Mouse (Mus musculus): ENCODE data around the gene Gpr39.
A peak's percentile ranks its signal among the peaks of the same experiment; 100 is the strongest.

Gpr39 gene

DNA sequence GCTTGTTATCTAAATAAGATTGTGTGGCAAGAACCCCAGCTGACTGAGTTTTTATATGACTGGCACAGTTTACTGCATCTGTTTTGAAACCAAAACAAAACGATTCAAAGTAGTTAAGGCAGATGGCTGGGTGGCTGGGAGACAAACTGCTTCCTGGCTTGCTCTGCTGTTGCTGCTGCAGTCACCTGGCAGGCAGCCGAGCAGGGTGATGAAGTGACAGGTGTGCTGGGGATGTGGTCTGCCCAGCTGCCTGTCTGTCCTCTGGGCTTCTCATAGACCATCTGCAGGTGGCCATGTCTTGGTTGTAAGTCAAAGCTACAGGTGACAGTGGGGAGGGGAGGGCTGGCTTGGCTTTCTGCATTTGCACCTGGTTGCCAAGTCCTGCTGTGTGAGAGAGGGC, 131.6 kb downstream of the Gpr39 start:
- DNase-seq (ENCODE audit: low spot score), result no peak

DNA sequence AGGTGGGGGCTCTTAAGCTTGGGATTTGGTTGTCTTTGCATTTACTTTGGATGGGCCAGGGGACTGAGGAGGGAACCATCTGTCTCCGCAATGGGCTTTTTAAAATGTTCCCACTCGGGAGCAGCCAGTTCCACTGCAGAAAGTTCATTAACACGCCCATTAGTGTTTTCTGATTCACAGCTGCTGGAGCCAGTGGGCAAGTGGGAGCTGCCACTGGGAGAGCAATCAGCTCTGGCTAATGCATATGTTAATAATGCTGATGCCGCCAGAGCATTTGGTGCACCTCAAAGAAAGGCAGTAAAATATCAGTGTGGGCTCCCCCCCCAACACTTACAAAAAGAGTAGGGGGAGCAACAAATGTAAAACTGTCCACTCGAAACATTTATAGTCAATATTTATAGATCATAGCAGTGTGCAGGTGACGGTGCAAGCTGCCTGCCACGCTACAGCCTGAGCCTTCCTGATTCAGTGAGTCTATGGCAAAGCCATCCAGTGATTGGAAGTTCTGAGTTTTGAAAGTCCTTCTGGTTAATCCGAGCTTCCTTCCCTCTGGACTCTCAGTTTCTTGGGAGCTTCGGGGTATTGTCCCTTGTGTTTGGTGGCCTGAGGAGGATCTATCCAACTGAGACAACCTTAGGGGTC, 136.5 kb downstream of the Gpr39 start:
- no peak for DNase-seq (ENCODE audit: low spot score)

DNA sequence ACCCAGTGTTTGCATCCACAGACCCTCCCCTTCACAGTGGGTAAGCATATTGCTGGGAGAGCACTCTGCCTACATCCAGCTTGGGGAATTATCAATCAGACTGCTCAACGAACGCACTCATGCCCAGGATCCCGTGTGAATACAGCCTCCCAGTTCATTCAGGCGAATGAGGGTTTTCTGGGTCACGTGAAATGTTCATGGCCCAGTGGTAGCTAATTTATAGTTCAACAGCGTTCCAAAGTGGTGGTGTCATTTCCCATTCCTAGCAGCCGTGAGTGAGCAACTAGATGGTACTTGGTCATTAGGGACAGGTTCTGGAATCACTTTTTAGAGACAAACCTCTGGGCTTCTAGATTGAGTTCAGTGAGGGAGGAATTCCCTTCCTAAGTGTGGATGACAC, 144.3 kb downstream of the Gpr39 start:
- no peak for DNase-seq (ENCODE audit: low spot score)

DNA sequence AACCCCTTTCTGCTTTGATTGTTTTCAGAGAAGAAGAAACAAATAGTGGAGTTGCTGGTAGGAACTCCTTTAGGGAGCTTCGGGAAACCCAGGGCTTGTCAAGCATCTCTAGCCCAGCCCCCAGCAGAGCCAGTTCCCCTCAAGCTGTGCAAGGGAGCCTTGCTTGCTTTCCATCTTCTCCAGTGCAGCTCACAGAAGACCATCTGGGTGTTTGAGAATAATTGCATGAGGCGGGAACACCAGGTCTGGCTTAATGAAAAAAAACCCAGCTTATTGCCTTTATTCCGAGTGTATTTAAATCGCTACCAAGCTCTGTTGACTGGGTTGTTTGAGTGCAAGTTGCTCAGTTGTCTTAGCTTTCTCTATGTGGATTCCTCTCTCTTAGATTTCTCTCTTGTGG, 146.8 kb downstream of the Gpr39 start:
- no peak for DNase-seq (ENCODE audit: low spot score)

DNA sequence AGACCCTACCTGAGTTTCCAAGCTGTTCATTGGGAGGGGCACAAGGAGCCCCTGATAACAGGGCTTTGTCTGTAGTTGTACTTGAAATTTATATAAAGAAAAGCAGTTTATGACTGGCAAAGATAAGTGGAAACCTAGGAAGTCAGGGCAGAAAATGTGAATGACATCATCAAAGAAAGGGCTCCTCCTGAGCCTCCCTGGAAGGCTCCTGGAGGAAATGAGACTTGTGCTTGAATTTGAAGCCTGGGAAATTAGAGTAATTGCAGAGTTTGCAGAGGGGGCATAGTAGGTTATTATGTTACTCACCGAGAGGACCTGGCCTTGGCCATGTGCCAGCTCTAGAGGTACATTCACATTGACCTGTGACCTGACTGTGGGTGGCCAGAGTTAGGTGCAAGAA, 160.7 kb downstream of the Gpr39 start:
- DNase-seq (ENCODE audit: low spot score), result no peak

DNA sequence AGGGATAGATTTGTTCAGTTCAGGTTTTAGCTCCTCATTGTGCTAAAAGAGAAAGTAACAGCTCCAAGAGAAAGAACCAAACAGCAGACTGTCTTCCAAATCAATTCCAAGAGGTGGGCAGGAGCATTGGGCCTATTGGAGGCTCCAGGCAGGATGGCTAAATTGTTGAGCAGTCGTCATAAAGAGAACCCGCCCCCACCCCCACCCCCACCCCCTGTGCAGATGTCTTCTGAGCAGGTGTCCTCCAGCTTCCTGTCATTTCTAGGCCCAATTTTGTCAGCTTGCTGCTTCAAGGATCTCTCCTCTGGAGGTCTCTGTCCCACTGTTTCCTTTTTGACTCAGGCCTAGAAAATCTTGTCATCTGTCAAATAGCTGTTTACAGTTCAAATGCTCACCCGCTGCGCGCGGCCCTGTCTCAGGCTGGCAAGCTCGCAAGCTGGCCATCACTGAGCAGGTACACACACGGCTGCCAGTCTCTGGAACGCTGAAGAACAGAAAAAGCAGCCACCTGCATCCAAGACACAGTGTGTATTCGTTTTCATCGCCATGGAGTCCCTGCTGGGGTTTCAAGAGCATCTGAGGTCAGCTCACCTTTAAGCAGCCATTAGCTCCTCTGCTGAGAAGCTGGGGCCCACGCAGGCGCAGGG, 163.1 kb downstream of the Gpr39 start:
- DNase-seq (ENCODE audit: low spot score), result no peak

DNA sequence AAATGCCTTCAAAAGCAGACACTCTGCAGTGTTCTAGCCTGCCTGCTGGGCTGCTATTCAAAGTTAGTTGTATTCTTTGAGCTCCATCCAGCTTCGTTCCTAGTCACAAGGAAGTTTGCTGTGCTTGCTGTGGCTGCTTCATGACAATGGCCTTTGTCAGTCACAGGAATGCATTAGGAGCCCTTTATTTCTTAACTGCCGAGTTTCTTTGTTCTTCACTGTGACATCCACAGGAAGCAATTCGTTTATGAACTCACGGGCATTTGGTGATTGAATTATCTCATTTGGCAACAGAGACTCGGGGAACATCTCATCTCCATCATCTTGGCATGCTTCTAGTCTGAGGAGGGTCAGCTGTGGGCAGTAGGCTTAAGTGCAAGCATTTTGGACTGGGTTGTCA, 177.9 kb downstream of the Gpr39 start:
- DNase-seq (ENCODE audit: low spot score), result no peak

DNA sequence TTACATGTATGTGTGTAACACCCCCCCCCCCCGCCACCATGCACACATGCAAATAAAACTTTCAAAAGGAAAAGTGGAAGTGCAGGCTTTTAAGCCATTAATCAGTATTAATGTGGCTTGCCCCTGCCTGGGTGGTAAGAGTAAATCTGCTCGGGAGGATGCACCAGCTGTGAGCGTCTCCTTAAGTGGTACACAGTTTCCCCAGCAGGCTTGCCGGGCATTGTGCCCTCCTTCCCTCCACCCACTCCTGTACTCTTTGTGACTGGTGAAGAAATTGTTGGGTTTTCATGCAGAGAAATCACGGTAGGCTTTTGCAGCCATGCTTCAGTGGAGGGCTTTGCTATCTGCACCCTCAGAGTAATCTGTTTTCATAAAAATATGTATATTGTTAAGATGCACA, 181.8 kb downstream of the Gpr39 start:
- no peak for DNase-seq (ENCODE audit: low spot score)

DNA sequence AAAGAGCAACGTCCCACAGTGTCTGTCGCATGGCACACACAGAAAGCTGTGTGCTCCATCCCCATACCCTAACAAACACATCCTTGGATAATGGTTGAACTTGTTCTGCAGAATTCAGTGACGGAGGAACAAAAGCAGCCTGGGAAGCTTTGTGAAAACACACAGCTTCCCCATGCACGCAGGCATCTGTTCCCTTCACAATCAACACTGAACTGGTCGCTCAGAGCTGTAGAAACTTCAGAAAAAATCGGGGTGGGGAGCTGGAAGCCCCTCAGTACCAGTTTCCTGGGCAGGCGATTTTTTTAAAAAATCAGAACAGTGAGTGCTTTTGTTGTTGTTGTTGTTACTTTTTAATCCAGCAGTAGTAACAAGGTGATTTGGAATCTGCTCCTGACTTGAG, 193.3 kb downstream of the Gpr39 start:
- no peak for DNase-seq (ENCODE audit: low spot score)

DNA sequence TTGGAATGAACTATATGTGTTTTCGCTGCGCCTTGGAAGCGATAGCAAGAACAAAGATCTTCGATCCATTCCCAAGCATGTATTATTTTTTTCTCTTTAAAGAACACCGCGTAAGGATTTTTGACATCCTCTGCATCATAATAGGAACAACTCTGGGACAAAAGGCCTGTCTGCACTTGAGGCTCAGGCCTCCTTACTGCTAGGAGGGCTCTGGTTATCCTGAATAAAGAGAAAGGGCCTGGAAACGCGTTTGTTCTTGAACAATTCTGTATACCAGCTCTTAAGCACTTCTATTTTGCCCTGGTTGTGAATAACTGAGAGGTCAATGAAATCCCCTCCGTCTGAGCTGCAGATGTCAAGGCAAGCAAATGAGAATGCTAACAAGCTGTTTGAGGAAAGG, 216.4 kb downstream of the Gpr39 start:
- no peak for DNase-seq (ENCODE audit: low spot score)

DNA sequence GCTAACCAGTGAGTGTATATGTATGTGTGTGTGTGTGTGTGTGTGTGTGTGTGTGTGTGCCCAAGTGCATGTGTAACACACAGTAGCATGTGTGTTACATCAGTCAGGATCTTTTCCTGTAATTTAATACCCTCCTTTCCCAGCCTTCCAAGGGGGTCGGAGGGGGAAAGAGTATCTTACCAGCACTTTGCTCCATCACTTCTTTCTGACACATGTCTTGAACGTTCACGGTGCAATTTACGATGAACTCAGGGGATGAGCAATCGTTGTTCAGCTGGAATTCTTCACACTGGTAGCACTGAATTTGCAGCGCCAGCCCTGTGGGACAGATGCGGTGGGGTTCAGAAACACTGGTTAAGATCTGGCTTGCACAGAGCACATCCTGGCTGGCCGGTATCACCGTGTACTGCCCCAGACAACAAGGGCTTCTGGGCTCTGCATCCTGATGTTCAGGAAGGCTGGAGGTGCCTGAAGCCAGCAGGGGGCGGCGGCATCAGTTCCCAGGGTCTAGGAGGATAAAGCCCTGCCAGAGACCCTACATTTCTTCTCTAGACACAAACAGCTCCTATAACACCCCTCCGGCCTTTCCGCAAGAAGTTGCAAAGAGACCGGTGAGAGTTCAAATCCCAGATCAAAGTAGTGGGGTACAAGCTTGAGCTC, 233.5 kb downstream of the Gpr39 start:
- DNase-seq (ENCODE audit: low spot score), result peak; percentile 21

DNA sequence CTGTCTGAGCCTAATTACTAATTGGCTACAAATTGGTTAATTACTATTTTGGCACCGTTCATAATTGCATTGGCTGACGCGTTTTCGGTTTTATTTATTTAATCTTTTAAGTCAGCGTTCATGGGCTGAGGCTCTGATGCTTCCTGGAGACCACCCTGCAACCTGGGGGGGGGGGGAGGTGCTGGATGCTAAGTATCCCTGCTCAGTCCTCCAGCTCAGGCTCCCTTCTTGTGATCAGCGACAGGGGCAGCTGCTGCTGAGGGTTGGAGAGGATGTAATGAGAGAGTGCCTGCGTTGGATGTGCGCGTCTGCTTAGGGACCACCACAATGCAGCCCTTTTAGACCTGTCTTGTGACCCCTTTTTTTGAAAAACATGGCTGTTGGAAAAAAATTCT, 234.1 kb downstream of the Gpr39 start:
- no peak for DNase-seq (ENCODE audit: low spot score)

DNA sequence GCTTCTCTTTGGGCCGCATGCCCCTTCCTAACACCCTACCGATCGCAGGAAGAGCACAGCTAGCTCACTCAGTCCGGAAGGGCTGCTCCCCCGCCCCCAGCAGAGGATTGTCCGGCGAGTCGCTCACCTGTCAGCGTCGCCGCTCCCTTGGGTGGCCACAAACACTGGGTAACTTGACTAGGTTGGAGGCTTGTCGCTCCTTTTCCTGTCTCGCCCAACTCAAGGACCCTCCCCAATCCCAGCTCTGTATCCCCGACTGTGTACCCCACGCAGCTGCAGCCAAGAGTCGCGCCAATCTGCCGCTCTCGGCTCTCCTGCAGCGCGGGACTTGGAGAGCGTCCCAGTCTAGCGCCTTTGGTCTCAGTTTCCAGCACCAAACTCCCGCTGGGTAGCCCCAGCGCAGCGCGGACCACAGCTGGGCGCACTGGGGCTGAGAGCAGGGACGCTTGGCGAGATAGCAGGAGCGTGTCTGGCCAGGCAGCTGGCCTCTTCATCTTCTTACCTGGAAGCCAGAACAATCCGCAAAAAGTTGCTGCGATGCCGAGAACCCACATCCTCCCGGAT, 234.6 kb downstream of the Gpr39 start:
- DNase-seq (ENCODE audit: low spot score), result peak; percentile 15

DNA sequence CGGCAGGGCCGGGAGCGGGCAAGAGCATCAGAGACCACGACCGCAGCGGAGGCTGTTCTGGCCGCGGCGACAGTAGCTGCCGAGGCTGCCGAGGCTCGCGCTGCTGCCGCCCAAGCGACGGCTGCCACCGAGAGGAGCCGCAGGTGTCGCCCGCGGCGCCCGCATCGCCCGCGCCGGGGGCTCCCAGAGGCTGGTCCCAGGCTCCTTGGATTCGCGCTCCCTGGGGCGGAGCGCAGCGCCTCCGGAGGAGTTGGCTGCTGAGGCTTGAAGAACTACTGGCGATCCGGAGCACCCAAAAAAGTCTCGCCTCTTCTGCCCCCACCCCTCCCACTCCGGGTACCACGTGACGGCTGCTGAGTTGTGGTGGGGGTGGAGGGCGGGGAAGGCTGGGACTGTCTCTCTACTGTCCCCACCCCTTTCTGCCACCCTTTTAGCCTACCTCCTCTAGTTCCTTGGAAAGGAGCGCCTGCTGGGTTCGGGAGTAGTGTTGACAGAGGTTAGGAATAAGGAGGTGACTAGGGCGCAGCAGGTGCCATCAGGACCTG, 235.2 kb downstream of the Gpr39 start:
- DNase-seq (ENCODE audit: low spot score), result peak; percentile 24

DNA sequence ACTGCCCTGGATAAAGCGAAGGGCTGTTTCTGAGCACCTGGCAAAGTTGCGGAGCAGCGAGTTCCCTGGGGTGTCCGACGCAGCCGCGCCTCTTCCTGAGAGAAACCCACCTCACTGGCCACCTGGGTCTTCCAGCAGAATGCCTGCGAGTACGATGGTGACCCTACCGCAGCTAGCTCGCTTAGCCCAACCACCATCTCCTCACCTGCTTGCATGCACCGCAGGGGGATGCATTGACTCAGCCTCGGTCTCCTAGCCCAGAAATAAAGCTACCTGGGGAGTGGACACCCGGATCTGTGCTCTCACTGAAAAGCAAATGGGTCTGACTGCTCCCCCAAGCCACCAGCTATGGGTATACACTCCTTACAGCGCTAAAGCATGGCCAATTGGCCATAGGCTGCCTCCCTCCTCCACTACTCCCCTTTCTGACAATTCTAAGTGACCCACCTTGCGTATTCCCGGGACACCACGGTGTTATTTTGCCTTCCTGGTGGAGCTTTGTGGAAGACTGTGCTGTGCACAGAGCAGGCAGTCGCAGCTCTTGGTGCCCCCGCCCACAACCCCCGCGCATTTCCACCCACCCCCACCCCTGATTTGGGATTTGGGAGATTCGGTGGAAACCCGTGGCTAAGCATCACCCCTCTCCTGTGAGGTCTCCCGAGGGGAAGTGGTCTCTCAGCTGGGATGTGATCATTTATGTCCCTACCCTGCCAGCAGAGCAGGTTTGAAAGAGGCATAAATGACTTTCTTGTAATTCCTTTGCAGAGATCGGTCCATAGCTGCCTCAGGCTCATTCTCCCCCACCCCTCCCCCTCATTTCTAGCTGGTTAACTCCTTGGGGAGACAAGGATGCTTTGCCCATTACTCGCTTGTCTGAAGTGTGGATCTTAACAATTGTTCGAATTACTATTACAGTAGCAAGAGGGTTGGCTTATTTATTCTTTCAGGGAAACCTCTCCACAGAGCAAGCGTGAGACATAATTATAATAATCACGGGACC, 236.1 kb downstream of the Gpr39 start, which contains the start of gene Lypd1:
Lypd1 (minus strand) TSS at position 501 of the 1,000 bp plus-strand sequence.
- peak; percentile 1 for DNase-seq (ENCODE audit: low spot score)

DNA sequence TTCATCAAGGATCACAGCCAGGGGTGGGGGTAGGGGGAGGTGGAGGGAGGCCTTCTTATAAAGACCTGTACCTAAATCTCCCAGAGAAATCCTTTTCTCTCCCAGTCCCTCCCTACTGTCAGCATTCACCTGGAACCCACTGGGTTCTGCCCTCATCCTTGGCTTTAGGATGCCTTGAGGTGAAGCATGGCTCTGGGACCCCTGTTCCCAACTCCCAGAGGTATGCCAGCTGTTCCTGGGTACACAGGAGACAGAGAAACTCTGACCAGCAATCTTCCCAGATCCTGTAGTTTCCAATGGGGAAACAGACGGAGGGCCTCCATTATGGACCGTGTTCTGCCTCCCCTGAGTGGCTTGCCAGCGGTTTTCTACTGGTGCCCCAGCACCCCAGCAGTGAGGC, 243.9 kb downstream of the Gpr39 start:
- DNase-seq (ENCODE audit: low spot score), result no peak

DNA sequence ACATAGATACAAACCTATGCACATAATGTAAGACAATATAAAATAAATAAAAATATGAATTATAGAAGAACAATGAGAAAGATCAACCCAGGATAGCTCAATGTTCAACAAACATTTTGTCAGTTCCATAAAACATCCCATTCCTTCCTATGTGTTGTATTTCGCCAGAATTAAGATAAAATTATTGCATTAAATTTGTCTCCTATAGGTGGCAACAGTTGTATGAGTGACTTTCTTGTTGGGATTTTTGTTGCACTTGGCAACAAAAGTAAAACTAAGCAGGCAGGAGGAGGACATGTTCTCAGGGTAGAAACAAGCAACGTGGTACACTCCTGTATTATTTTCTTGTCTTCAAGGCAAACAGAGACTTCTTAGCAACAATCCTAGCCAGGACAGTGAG, 246.3 kb downstream of the Gpr39 start:
- no peak for DNase-seq (ENCODE audit: low spot score)
